Mouse (Mus musculus) fibroblast of lung, adult 2 months (primary cell): ENCODE measurements around the gene Zfp354b.

Source experiments
- DNase-seq: peaks from one replicate; pipeline ENCODE4 v3.0.0-alpha.2; 2011; ENCODE audit warnings: low read depth

Zfp354b gene

GRCm38 (mm10) chr11:50931451-50931866 is at the start of gene Zfp354b:
TSS of gene Zfp354b (minus strand) at chr11:50931633.
- DNase-seq: peak; percentile 67

- DNase-seq: no peak
Observed at GRCm38 (mm10) chr11:50977216-50977615, 45.8 kb upstream of the Zfp354b start.

- DNase-seq: no peak
Observed at GRCm38 (mm10) chr11:50966230-50966629, 34.8 kb upstream of the Zfp354b start, which contains the start of gene Olfr1378. TSS of gene Olfr1378 (plus strand) at chr11:50966530.

GRCm38 (mm10) chr11:50964886-50965285 is 33.5 kb upstream of the Zfp354b start:
- DNase-seq: no peak

GRCm38 (mm10) chr11:50953665-50954064 is 22.2 kb upstream of the Zfp354b start, which contains the start of gene Prop1:
TSS of gene Prop1 (minus strand) at chr11:50953765.
- DNase-seq: no peak

GRCm38 (mm10) chr11:50952290-50952689 is 20.9 kb upstream of the Zfp354b start:
- DNase-seq: no peak

- no peak for DNase-seq
Observed at GRCm38 (mm10) chr11:50943506-50943905, 12.1 kb upstream of the Zfp354b start, which contains the start of gene 4933414I15Rik. TSS of gene 4933414I15Rik (minus strand) at chr11:50943765.

- DNase-seq: no peak
Observed at GRCm38 (mm10) chr11:50942386-50942785, 11.0 kb upstream of the Zfp354b start.

GRCm38 (mm10) chr11:50939621-50940366 is 8.4 kb upstream of the Zfp354b start:
- peak; percentile 22 for DNase-seq

- no peak for DNase-seq
Observed at GRCm38 (mm10) chr11:50938435-50938834, 7.0 kb upstream of the Zfp354b start.

GRCm38 (mm10) chr11:50932040-50932439 is 607 bp upstream of the Zfp354b start:
- no peak for DNase-seq

GRCm38 (mm10) chr11:50931021-50931420 is 412 bp downstream of the Zfp354b start:
- DNase-seq: no peak

GRCm38 (mm10) chr11:50930469-50931014 is 891 bp downstream of the Zfp354b start:
- DNase-seq: no peak

- peak; percentile 85 for DNase-seq
Observed at GRCm38 (mm10) chr11:50915671-50916320, 15.6 kb downstream of the Zfp354b start, which contains the start of gene Zfp2. TSS of gene Zfp2 (minus strand) at chr11:50916165.

- no peak for DNase-seq
Observed at GRCm38 (mm10) chr11:50914461-50914860, 17.0 kb downstream of the Zfp354b start.

GRCm38 (mm10) chr11:50913301-50913700 is 18.1 kb downstream of the Zfp354b start:
- no peak for DNase-seq

GRCm38 (mm10) chr11:50908136-50908535 is 23.3 kb downstream of the Zfp354b start:
- DNase-seq: no peak

GRCm38 (mm10) chr11:50897359-50897758 is 34.1 kb downstream of the Zfp354b start:
- DNase-seq: no peak

- no peak for DNase-seq
Observed at GRCm38 (mm10) chr11:50892441-50892840, 39.0 kb downstream of the Zfp354b start.

- peak; percentile 90 for DNase-seq
Observed at GRCm38 (mm10) chr11:50887390-50888128, 43.9 kb downstream of the Zfp354b start, which contains the start of gene Zfp454. TSS of gene Zfp454 (minus strand) at chr11:50887651.

GRCm38 (mm10) chr11:50886933-50887293 is 44.5 kb downstream of the Zfp354b start:
- DNase-seq: no peak
